Mouse (Mus musculus): Measurements from ENCODE around the gene Gm9844.
"Not testable (repeated sequence)": the region's sequence is repeated elsewhere in the genome, so short reads cannot be mapped to it uniquely, and the experiment has no call there.

Gm9844 gene

GRCm38 (mm10) chr7:24861913-24862312 is at the start of gene Gm9844:
Gene Gm9844 (plus strand): TSS chr7:24862213.
- no peak for DNase-seq

- DNase-seq: peak; percentile 90 to 91
Observed at GRCm38 (mm10) chr7:24817502-24817901, 44.5 kb upstream of the Gm9844 start.

- DNase-seq: no peak
Observed at GRCm38 (mm10) chr7:24824452-24824851, 37.6 kb upstream of the Gm9844 start.

- peak; percentile 46 to 68 for DNase-seq
Observed at GRCm38 (mm10) chr7:24827181-24827580, 34.8 kb upstream of the Gm9844 start.

GRCm38 (mm10) chr7:24838732-24839409 is 23.1 kb upstream of the Gm9844 start:
- not testable (repeated sequence) for DNase-seq

GRCm38 (mm10) chr7:24839410-24839808 is 22.6 kb upstream of the Gm9844 start:
- DNase-seq: no peak

- no peak for DNase-seq
Observed at GRCm38 (mm10) chr7:24840331-24840730, 21.7 kb upstream of the Gm9844 start.

GRCm38 (mm10) chr7:24841009-24841408 is 21.0 kb upstream of the Gm9844 start:
- DNase-seq: no peak

- DNase-seq: no peak
Observed at GRCm38 (mm10) chr7:24844144-24844543, 17.9 kb upstream of the Gm9844 start.

GRCm38 (mm10) chr7:24845181-24845580 is 16.8 kb upstream of the Gm9844 start:
- DNase-seq: no peak

- no peak for DNase-seq
Observed at GRCm38 (mm10) chr7:24845713-24846112, 16.3 kb upstream of the Gm9844 start.

GRCm38 (mm10) chr7:24846576-24846975 is 15.4 kb upstream of the Gm9844 start:
- not testable (repeated sequence) for DNase-seq

- no peak for DNase-seq
Observed at GRCm38 (mm10) chr7:24850162-24850561, 11.9 kb upstream of the Gm9844 start.

GRCm38 (mm10) chr7:24850899-24851303 is 11.1 kb upstream of the Gm9844 start:
- no peak for DNase-seq

GRCm38 (mm10) chr7:24851596-24852325 is 10.3 kb upstream of the Gm9844 start:
- DNase-seq: no peak

GRCm38 (mm10) chr7:24852557-24853232 is 9.3 kb upstream of the Gm9844 start:
- DNase-seq: no peak

GRCm38 (mm10) chr7:24853233-24853563 is 8.8 kb upstream of the Gm9844 start:
- DNase-seq: no peak

GRCm38 (mm10) chr7:24853695-24854094 is 8.3 kb upstream of the Gm9844 start:
- DNase-seq: no peak

GRCm38 (mm10) chr7:24856460-24857120 is 5.4 kb upstream of the Gm9844 start:
- no peak for DNase-seq

GRCm38 (mm10) chr7:24859234-24859633 is 2.8 kb upstream of the Gm9844 start:
- DNase-seq: no peak

GRCm38 (mm10) chr7:24862853-24863252 is 840 bp downstream of the Gm9844 start:
- no peak for DNase-seq

GRCm38 (mm10) chr7:24864156-24864555 is 2.1 kb downstream of the Gm9844 start:
- DNase-seq: no peak

- no peak for DNase-seq
Observed at GRCm38 (mm10) chr7:24869080-24869479, 7.1 kb downstream of the Gm9844 start.
